Mouse (Mus musculus) kidney, embryonic 15.5 days (tissue): ENCODE measurements at regions not wholly inside any gene's neighbourhood (a gene's known extent, or its start where the extent isn't known, plus 50 kb on each side); places are given as distances from the start of the nearest gene placed in this dataset.
A peak's percentile ranks its signal among the peaks of the same experiment; 100 is the strongest.

Experiments used
- ATAC-seq: fragments of 200-750 bp; cut with Nextera tagmentation; replicated peaks from 2 replicates; pipeline ENCODE4 v1.8.0; 2017; ENCODE audit warnings: moderate TSS enrichment; ENCODE audit not compliant: low FRiP score
- H3K27ac ChIP-seq: fragments of 300-500 bp; sonication (generic); 2 replicates; pipeline ENCODE4 v1.5.1; 2015; ENCODE audit warnings: mild to moderate bottlenecking, inconsistent platforms
- H3K27me3 ChIP-seq: fragments of 300-500 bp; sonication (generic); 2 replicates; pipeline ENCODE4 v1.6.1; 2015; ENCODE audit warnings: inconsistent platforms
- H3K36me3 ChIP-seq: fragments of 300-500 bp; sonication (generic); 2 replicates; pipeline ENCODE4 v1.6.1; 2015; ENCODE audit warnings: inconsistent platforms
- H3K4me1 ChIP-seq: fragments of 300-500 bp; sonication (generic); 2 replicates; pipeline ENCODE4 v1.6.1; 2015; ENCODE audit warnings: inconsistent platforms
- H3K4me2 ChIP-seq: fragments of 300-500 bp; sonication (generic); 2 replicates; pipeline ENCODE4 v1.6.1; 2015; ENCODE audit warnings: moderate library complexity, mild to moderate bottlenecking, inconsistent platforms
- H3K4me3 ChIP-seq: fragments of 300-500 bp; sonication (generic); replicated peaks from 2 replicates; pipeline ENCODE4 v1.5.1; 2015; ENCODE audit warnings: mild to moderate bottlenecking, inconsistent platforms
- H3K9ac ChIP-seq: fragments of 300-500 bp; sonication (generic); 2 replicates; pipeline ENCODE4 v1.6.1; 2015; ENCODE audit warnings: mild to moderate bottlenecking, inconsistent platforms
- H3K9me3 ChIP-seq: fragments of 300-500 bp; sonication (generic); replicated peaks from 2 replicates; pipeline ENCODE4 v1.6.1; 2016; ENCODE audit warnings: inconsistent platforms
- WGBS: fragments of 180-500 bp; shearing (Covaris S2); methylation state at CpG from one replicate; pipeline ENCODE4 v1.1.7; 2015; ENCODE audit warnings: mixed read lengths; 5-methylcytosine and 5-hydroxymethylcytosine counted together

- Histone ChIP-seq H3K4me3 (peak overlapping the region; percentile 28), H3K27ac (peak overlapping the region; percentile 29; the same call in 1 of the 2 replicates)
Measured at GRCm38 (mm10) chr15:41154551-41155151, 1020.5 kb downstream of the 9330182O14Rik start.

DNA sequence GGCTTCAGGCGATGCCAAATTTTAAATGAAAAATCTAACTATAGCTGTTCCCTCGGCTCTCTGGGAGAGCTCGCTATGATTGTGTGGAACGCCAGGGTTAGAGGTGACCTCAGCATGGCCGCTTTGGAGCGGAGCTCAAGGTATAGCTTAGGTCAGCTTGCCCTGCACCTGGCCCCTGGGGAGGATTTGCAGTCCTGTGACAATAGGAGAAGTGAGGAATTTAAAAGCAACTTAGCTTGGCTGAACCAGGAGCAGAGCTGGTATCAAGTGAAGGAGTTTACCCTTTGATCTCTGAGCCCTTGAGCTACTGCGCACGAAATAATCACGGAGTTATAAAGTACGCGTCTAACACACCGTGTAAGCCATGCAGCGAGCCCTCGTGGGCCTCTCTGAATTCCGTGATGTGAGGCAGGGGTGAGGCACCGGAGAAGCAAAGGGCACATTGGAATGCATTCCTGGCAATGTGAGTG lies 1021.0 kb downstream of the 9330182O14Rik start:
- Histone ChIP-seq H3K4me1 (peaks cover 12% of the 10 kb centered on the region), H3K27me3 (no peaks in the 10 kb centered on the region), H3K36me3 (no peaks in the 10 kb centered on the region), H3K27ac (peak overlapping the region; percentile 29; the same call in 1 of the 2 replicates), H3K4me3 (peak overlapping the region; percentile 28), H3K4me2 (peak overlapping the region; percentile 58), H3K9me3 (no peaks in the 10 kb centered on the region), H3K9ac (no peak overlapping the region)
- WGBS, result 5% methylated on average over 16 of the region's 16 CpGs
- ATAC-seq, result peak; percentile 90

More at GRCm38 (mm10) chr15:41154551-41155151, 1020.5 kb downstream of the 9330182O14Rik start:
- no peaks in the 10 kb centered on the region for H3K9me3 ChIP-seq
- no peaks in the 10 kb centered on the region for H3K36me3 ChIP-seq
- WGBS, result 30% methylated on average over 7 of the region's 7 CpGs
- H3K27me3 ChIP-seq, result no peaks in the 10 kb centered on the region
- peak overlapping the region; percentile 58 for H3K4me2 ChIP-seq
- H3K4me1 ChIP-seq, result peaks cover 12% of the 10 kb centered on the region
- ATAC-seq, result 0 out of 2 replicates have a peak, but pooled peaks have one; percentile 9
- no peak overlapping the region for H3K9ac ChIP-seq

DNA sequence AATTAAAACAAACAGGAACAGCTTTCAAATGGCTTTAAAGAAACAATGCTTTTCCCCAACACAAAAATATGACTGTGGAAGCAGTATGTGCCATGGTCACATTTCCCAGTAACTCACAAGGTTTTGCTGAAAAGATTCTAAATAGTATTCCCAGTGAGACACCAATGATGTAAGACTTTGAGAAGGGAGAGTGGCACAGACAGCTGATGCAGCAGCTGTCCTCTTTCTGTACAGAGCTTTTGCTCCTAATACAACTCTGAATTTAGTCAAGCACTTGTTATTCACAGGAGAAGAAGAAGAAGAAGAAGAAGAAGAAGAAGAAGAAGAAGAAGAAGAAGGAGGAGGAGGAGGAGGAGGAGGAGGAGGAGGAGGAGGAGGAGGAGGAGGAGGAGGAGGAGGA lies 1023.6 kb downstream of the 9330182O14Rik start:
- H3K4me2 ChIP-seq, result no peak overlapping the region
- no peaks in the 10 kb centered on the region for H3K27me3 ChIP-seq
- no peak overlapping the region for H3K9ac ChIP-seq
- no peak overlapping the region for H3K27ac ChIP-seq
- peaks cover 12% of the 10 kb centered on the region for H3K4me1 ChIP-seq
- H3K9me3 ChIP-seq, result no peaks in the 10 kb centered on the region
- H3K36me3 ChIP-seq, result no peaks in the 10 kb centered on the region
- no peak for ATAC-seq
- no peak overlapping the region for H3K4me3 ChIP-seq

GRCm38 (mm10) chr15:41162268-41162667 lies 1028.1 kb downstream of the 9330182O14Rik start:
- Histone ChIP-seq H3K4me1 (peaks cover 7% of the 10 kb centered on the region), H3K9ac (no peak overlapping the region), H3K27ac (no peak overlapping the region), H3K9me3 (no peaks in the 10 kb centered on the region), H3K36me3 (no peaks in the 10 kb centered on the region), H3K4me2 (peak overlapping the region; percentile 24), H3K4me3 (no peak overlapping the region), H3K27me3 (no peaks in the 10 kb centered on the region)
- 38% methylated on average over 8 of the region's 8 CpGs for whole genome bisulfite sequencing
- ATAC-seq, result no peak

GRCm38 (mm10) chr15:41162793-41163192 lies 1028.6 kb downstream of the 9330182O14Rik start:
- Histone ChIP-seq H3K9me3 (no peaks in the 10 kb centered on the region), H3K9ac (no peak overlapping the region), H3K27ac (no peak overlapping the region), H3K4me1 (peaks cover 7% of the 10 kb centered on the region), H3K27me3 (no peaks in the 10 kb centered on the region), H3K4me3 (no peak overlapping the region), H3K4me2 (no peak overlapping the region), H3K36me3 (no peaks in the 10 kb centered on the region)
- WGBS, result 6% methylated on average over 8 of the region's 8 CpGs
- ATAC-seq, result 0 out of 2 replicates have a peak, but pooled peaks have one; percentile 12

- H3K4me3 ChIP-seq, result peak overlapping the region; percentile 37
- no peaks in the 10 kb centered on the region for H3K36me3 ChIP-seq
- peak; percentile 64; the same call in 1 of the 2 replicates for ATAC-seq
- 0 out of 2 replicates have a peak overlapping the region, but pooled peaks have one; percentile 21 for H3K9ac ChIP-seq
- H3K9me3 ChIP-seq, result no peaks in the 10 kb centered on the region
- peaks cover 7% of the 10 kb centered on the region for H3K4me1 ChIP-seq
- no peak overlapping the region for H3K27ac ChIP-seq
- H3K4me2 ChIP-seq, result peak overlapping the region; percentile 55
- 15% methylated on average over 8 of the region's 8 CpGs for WGBS
- H3K27me3 ChIP-seq, result no peaks in the 10 kb centered on the region
Measured at GRCm38 (mm10) chr15:41163643-41164358, 1029.6 kb downstream of the 9330182O14Rik start.

DNA sequence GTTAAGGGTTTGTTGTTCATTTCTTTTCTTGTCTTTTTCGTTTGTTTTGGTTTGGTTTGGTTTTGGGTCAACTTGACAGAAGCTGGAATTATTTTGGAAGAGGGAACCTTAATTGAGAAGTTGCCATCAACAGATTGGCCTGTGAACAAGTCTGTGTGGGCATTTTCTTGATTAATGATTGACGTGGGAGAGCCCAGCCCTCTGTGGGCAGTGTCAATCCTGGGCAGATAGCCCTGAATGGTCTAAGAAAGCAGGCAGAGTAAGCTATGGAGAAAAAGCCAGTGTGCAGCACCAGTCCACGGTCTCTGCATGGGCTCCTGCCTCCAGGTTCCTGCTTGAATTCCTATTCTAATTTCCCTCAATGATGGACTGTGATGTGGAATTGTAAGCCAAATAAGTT lies 1031.4 kb downstream of the 9330182O14Rik start:
- ATAC-seq, result no peak
- H3K4me2 ChIP-seq, result no peak overlapping the region
- no peaks in the 10 kb centered on the region for H3K9me3 ChIP-seq
- no peak overlapping the region for H3K27ac ChIP-seq
- WGBS, result 74% methylated on average over 3 of the region's 3 CpGs
- no peaks in the 10 kb centered on the region for H3K36me3 ChIP-seq
- H3K27me3 ChIP-seq, result no peaks in the 10 kb centered on the region
- no peak overlapping the region for H3K9ac ChIP-seq
- H3K4me3 ChIP-seq, result no peak overlapping the region
- H3K4me1 ChIP-seq, result peaks cover 7% of the 10 kb centered on the region

- Histone ChIP-seq H3K36me3 (no peaks in the 10 kb centered on the region), H3K4me2 (no peak overlapping the region), H3K27ac (no peak overlapping the region), H3K9ac (no peak overlapping the region), H3K27me3 (no peaks in the 10 kb centered on the region), H3K9me3 (no peaks in the 10 kb centered on the region), H3K4me3 (no peak overlapping the region), H3K4me1 (no peaks in the 10 kb centered on the region)
- WGBS, result 85% methylated on average over 5 of the region's 5 CpGs
- ATAC-seq, result no peak
Measured at GRCm38 (mm10) chr15:41190792-41191191, 1056.6 kb downstream of the 9330182O14Rik start.

DNA sequence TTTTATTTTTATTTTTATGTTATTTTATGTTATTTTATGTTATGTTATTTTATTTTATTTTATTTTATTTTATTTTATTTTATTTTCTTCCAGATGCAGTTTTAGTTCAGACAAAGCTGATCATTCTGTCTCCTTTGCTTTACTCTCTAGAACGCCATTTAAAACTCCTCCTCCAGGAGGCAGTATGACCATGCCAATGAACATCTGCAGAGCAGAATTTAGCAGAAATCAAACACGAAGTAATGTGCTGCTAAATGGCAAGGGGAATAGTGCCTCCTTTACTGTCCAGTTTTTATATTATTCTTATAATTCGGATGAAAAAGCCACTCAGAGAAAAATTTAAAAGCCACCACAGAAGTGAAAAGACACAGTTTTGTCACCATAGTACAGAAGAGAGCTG lies 1059.1 kb downstream of the 9330182O14Rik start:
- no peaks in the 10 kb centered on the region for H3K27me3 ChIP-seq
- H3K4me3 ChIP-seq, result no peak overlapping the region
- H3K9me3 ChIP-seq, result no peaks in the 10 kb centered on the region
- 0 out of 2 replicates have a peak, but pooled peaks have one; percentile 75 for ATAC-seq
- H3K9ac ChIP-seq, result no peak overlapping the region
- H3K4me2 ChIP-seq, result no peak overlapping the region
- 29% methylated on average over 3 of the region's 3 CpGs for WGBS
- no peak overlapping the region for H3K27ac ChIP-seq
- no peaks in the 10 kb centered on the region for H3K36me3 ChIP-seq
- H3K4me1 ChIP-seq, result no peaks in the 10 kb centered on the region

DNA sequence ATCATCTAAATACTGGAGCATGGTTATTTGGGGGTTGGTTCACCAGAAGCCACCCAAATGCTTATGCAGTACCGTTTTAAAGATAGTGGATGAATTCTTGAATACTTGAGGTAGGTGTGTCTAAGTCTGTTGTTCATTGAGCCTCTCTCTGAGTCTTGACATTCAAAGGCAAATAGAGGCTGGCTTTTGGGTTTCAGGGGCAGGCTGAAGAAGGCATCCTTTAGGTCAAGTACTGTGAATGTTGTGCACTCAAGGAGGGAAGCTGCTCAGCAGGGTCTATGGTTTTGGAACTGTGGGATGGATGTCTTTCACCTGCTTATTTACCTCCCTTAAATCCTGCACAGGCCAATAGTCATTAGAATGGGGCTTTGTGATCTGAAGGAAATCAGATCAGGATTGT lies 1089.6 kb downstream of the 9330182O14Rik start:
- no peaks in the 10 kb centered on the region for H3K4me1 ChIP-seq
- no peaks in the 10 kb centered on the region for H3K9me3 ChIP-seq
- no peak overlapping the region for H3K27ac ChIP-seq
- no peaks in the 10 kb centered on the region for H3K36me3 ChIP-seq
- no peak overlapping the region for H3K9ac ChIP-seq
- ATAC-seq, result no peak
- 85% methylated on average over 1 of the region's 1 CpGs for WGBS
- H3K27me3 ChIP-seq, result no peaks in the 10 kb centered on the region
- H3K4me3 ChIP-seq, result no peak overlapping the region
- no peak overlapping the region for H3K4me2 ChIP-seq

GRCm38 (mm10) chr15:41232406-41233060 lies 1098.4 kb downstream of the 9330182O14Rik start:
- ATAC-seq, result no peak
- WGBS, result 37% methylated on average over 2 of the region's 2 CpGs
- H3K27me3 ChIP-seq, result no peaks in the 10 kb centered on the region
- H3K4me2 ChIP-seq, result no peak overlapping the region
- H3K4me3 ChIP-seq, result no peak overlapping the region
- H3K36me3 ChIP-seq, result no peaks in the 10 kb centered on the region
- no peak overlapping the region for H3K27ac ChIP-seq
- no peak overlapping the region for H3K9ac ChIP-seq
- no peaks in the 10 kb centered on the region for H3K9me3 ChIP-seq
- H3K4me1 ChIP-seq, result no peaks in the 10 kb centered on the region
